Comparison of ENCODE assay signal across 11 mouse cellular contexts in the genomic region with DNA sequence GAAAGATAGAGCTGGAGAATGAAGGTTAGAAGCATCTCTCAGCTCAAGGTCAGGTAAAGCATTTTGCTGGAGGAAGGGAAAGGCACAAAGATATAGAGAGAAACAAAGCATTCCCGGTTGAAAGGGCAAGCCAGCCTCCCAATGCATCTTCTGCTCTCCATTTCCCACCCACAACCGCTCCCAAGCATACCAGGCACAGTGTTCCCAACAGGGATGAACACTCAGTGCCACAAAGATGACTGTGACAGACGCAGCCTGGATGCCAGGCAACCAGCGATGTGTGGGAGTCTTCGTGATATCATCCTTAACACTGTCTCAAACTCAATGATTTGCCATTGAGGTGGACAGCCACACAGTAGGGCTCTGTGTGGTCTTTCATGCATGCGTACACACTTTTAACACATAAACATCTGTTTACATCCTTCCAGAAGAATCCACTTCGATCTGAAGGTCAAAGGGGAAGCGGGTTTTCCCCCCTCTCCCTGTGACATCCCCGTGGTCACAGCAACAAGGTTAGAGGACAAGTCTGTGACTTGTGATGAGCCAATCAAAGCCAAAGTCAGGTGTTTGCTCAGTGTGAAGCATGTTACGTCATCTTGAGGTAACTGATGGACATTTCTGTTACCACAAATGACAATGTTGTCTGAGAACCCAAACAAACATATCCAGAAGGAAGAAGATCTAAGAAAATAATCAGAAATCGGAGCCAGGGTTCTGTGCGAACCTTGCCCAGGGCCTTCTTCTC. TPM values are rescaled to one million over a fixed set of nuclear protein-coding genes. Genes with fewer than 3 reads are reported as not detected.
DNase-seq lines count a peak whose midpoint lies in the region.
"Had no signal": no experiment of that assay in that cellular context is flagged by ENCODE, and none has a peak within 500 bp of the region (broad histone marks: within the 10 kb centered on the region; RNA-seq: fewer than 3 reads in every experiment).

No protein-coding gene starts in this region.

- intact Hi-C loops in left cerebral cortex, postnatal 4 days (cut with DNase I) = loop anchor here (5.0 kb wide), 1 partner anchor 296 kb away; no protein-coding TSS in a partner anchor

- peak; percentile 37 for DNase-seq in left cerebral cortex, adult 11 months (ENCODE audit: low spot score)
- DNase-seq in left cerebral cortex, postnatal 4 days = no peak
- peak; percentile 21 to 25 for DNase-seq in frontal cortex, postnatal 10 days (ENCODE audit: low spot score in 2 of 2)
- peak; percentile 55 to 79 for DNase-seq in layer of hippocampus, postnatal 14 days (ENCODE audit: low spot score in 2 of 2)
- DNase-seq in right cerebral cortex, postnatal 10 days (ENCODE audit: low spot score in 2 of 2) = peak; percentile 58 to 65
- no peak for DNase-seq in spleen, postnatal 10 days (ENCODE audit: low spot score in 2 of 2)
- DNase-seq in kidney, adult 9 months = no peak
- DNase-seq in urinary bladder, postnatal 36 days (ENCODE audit: low spot score in 2 of 2) = no peak
- DNase-seq: cerebellum, adult 2 months; gastrocnemius, postnatal 14 days had no signal

RNA-seq across cellular contexts. Expression of a gene that starts 3.5 kb away (rescaled TPM):
- total RNA-seq in left cerebral cortex, postnatal 4 days (2021) = not detected
- total RNA-seq in layer of hippocampus, postnatal 14 days (2021) = not detected
- total RNA-seq: gastrocnemius, postnatal 14 days; left cerebral cortex, postnatal 10 days had no signal

RNA-seq across cellular contexts. Expression of a gene that starts 38.0 kb away (rescaled TPM):
- total RNA-seq in left cerebral cortex, postnatal 4 days (2021) = 100 to 1,000 TPM; 333 to 372 TPM
- total RNA-seq in layer of hippocampus, postnatal 14 days (2021) = 100 to 1,000 TPM; 344 to 348 TPM

RNA-seq across cellular contexts. Expression of a gene that starts 44.1 kb away (rescaled TPM):
- under 1 TPM in 1 of 2 experiments, not detected in 1; 0.12 TPM for total RNA-seq in left cerebral cortex, postnatal 4 days (2021)
- not detected for total RNA-seq in layer of hippocampus, postnatal 14 days (2021)
- total RNA-seq: gastrocnemius, postnatal 14 days; left cerebral cortex, postnatal 10 days had no signal

Comparison
In these comparisons a context has a peak if more than half of its experiments do, and no peak if none do; other contexts are left out.
1. DNase-seq: peak in left cerebral cortex, adult 11 months (single experiment), frontal cortex, postnatal 10 days (2 of 2), layer of hippocampus, postnatal 14 days (2 of 2) and right cerebral cortex, postnatal 10 days (2 of 2); none in left cerebral cortex, postnatal 4 days (single experiment), spleen, postnatal 10 days (0 of 2), kidney, adult 9 months (single experiment) and urinary bladder, postnatal 36 days (0 of 2).